ENCODE assay signal across 7 mouse cellular contexts in the genomic region with DNA sequence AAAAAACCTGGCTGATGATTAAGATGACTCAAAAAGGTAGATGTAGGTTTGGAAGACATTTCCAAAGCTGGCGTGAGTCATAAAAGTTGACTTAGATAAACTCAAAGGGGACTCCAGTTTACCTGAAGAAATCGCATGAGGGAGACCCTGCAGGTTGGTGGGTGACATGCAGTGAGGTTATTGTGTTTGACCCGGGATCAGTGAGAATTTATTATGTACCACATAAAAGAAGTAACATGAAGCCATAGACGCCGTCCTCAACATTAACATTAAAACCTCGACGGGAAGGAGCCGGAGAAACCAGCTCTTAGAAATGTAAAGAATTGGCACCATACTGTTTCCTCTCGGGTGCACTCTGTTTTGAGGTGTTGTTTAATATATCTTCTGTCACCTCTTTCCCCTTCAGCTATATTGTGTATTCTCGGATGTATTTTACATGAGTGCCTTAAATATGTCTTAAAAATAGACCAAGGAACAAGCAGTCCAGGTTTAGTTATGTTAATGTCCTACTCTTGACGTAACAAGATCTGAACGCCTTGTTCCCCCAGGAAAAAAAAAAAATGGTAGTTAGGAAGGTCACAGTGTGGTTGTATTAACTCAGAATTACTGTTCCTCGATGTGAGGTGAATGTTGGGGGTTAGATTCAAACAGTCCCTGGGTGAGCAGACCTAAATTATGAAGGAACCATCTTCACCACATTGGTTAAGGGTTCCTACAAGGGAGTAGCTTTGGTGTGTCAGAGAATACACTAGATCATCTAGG. TPM values are rescaled to one million over a fixed set of nuclear protein-coding genes. Genes with fewer than 3 reads are reported as not detected.
DNase-seq lines count a peak whose midpoint lies in the region; ATAC-seq and TF ChIP-seq lines count a peak whose summit lies in the region.

No protein-coding gene starts in this region.

- no peaks in the 10 kb centered on the region for H3K27me3 ChIP-seq in lung, embryonic 16.5 days (ENCODE audit: control insufficient read depth, insufficient read depth, low read depth, low read length)
- no peaks in the 10 kb centered on the region for H3K27me3 ChIP-seq in embryonic facial prominence, embryonic 11.5 days (ENCODE audit: control insufficient read depth, insufficient read depth, low read length)
- H3K27me3 ChIP-seq in hindbrain, postnatal 0 days (ENCODE audit: insufficient read depth, low read length), result no peaks in the 10 kb centered on the region
- H3K27me3 ChIP-seq in neural tube, embryonic 11.5 days (ENCODE audit: control insufficient read depth, insufficient read depth, low read length), result no peaks in the 10 kb centered on the region

- peaks cover 14% of the 10 kb centered on the region for H3K4me1 ChIP-seq in lung, embryonic 16.5 days (replicated peaks; ENCODE audit: control insufficient read depth, insufficient read depth, low read length)
- no peaks in the 10 kb centered on the region for H3K4me1 ChIP-seq in embryonic facial prominence, embryonic 11.5 days (ENCODE audit: control insufficient read depth, insufficient read depth, low read length)
- no peaks in the 10 kb centered on the region; the same call in none of the 2 replicates for H3K4me1 ChIP-seq in hindbrain, postnatal 0 days (ENCODE audit: insufficient read depth, low read length)
- H3K4me1 ChIP-seq in neural tube, embryonic 11.5 days (ENCODE audit: control insufficient read depth, insufficient read depth, low read length), result no peaks in the 10 kb centered on the region

- peak overlapping the region; percentile 88 for H3K27ac ChIP-seq in lung, embryonic 16.5 days (ENCODE audit: low read length)
- 0 out of 2 replicates have a peak overlapping the region, but pooled peaks have one; percentile 89 for H3K27ac ChIP-seq in embryonic facial prominence, embryonic 11.5 days (replicated peaks; ENCODE audit: low read depth, low read length)
- peak overlapping the region; percentile 98; the same call in 1 of the 2 replicates for H3K27ac ChIP-seq in hindbrain, postnatal 0 days
- no peak overlapping the region for H3K27ac ChIP-seq in neural tube, embryonic 11.5 days (ENCODE audit: low read depth, low read length)

- no peaks in the 10 kb centered on the region for H3K9me3 ChIP-seq in lung, embryonic 16.5 days (ENCODE audit: control insufficient read depth, low read length)
- no peaks in the 10 kb centered on the region for H3K9me3 ChIP-seq in embryonic facial prominence, embryonic 11.5 days (replicated peaks; ENCODE audit: control insufficient read depth, low read length)
- no peaks in the 10 kb centered on the region for H3K9me3 ChIP-seq in hindbrain, postnatal 0 days (ENCODE audit: low read length)
- no peaks in the 10 kb centered on the region for H3K9me3 ChIP-seq in neural tube, embryonic 11.5 days (ENCODE audit: control insufficient read depth, low read length)

- no peak for ATAC-seq in lung, embryonic 16.5 days (ENCODE audit: low read depth)
- no peak for ATAC-seq in embryonic facial prominence, embryonic 11.5 days (replicated peaks; ENCODE audit: insufficient number of reproducible peaks, low FRiP score, low TSS enrichment, low read depth)
- ATAC-seq in hindbrain, postnatal 0 days, result no peak
- ATAC-seq in neural tube, embryonic 11.5 days (ENCODE audit: insufficient read depth, low FRiP score, low TSS enrichment), result no peak
- ATAC-seq in megakaryocyte-erythroid progenitor cell, adult 5-6 weeks (replicated peaks; ENCODE audit: low FRiP score, low TSS enrichment, poor library complexity, severe bottlenecking), result no peak

- H3K9ac ChIP-seq in lung, embryonic 16.5 days (ENCODE audit: low read length), result peak overlapping the region; percentile 94
- peak overlapping the region; percentile 96 for H3K9ac ChIP-seq in embryonic facial prominence, embryonic 11.5 days (replicated peaks; ENCODE audit: low read length)
- H3K9ac ChIP-seq in hindbrain, postnatal 0 days (replicated peaks; ENCODE audit: low read length), result peak overlapping the region; percentile 87
- H3K9ac ChIP-seq in neural tube, embryonic 11.5 days (ENCODE audit: low read length), result peak overlapping the region; percentile 86

- peak overlapping the region; percentile 94 for H3K4me3 ChIP-seq in lung, embryonic 16.5 days (ENCODE audit: low read length)
- peak overlapping the region; percentile 74 for H3K4me3 ChIP-seq in embryonic facial prominence, embryonic 11.5 days (ENCODE audit: low read depth, low read length)
- peak overlapping the region; percentile 89 for H3K4me3 ChIP-seq in hindbrain, postnatal 0 days (ENCODE audit: low read length)
- H3K4me3 ChIP-seq in neural tube, embryonic 11.5 days (ENCODE audit: low read depth, low read length), result peak overlapping the region; percentile 70

- no peaks in the 10 kb centered on the region for H3K36me3 ChIP-seq in lung, embryonic 16.5 days (ENCODE audit: control insufficient read depth, insufficient read depth, low read length)
- no peaks in the 10 kb centered on the region for H3K36me3 ChIP-seq in embryonic facial prominence, embryonic 11.5 days (replicated peaks; ENCODE audit: control insufficient read depth, insufficient read depth, low read depth, low read length)
- no peaks in the 10 kb centered on the region for H3K36me3 ChIP-seq in hindbrain, postnatal 0 days (ENCODE audit: insufficient read depth, low read length)
- H3K36me3 ChIP-seq in neural tube, embryonic 11.5 days (ENCODE audit: control insufficient read depth, insufficient read depth, low read length), result no peaks in the 10 kb centered on the region

- H3K4me2 ChIP-seq in lung, embryonic 16.5 days (ENCODE audit: low read depth, low read length), result peak overlapping the region; percentile 72
- H3K4me2 ChIP-seq in embryonic facial prominence, embryonic 11.5 days (ENCODE audit: low read depth, low read length), result peak overlapping the region; percentile 52
- peak overlapping the region; percentile 54 for H3K4me2 ChIP-seq in hindbrain, postnatal 0 days (ENCODE audit: low read depth, low read length)
- peak overlapping the region; percentile 62 for H3K4me2 ChIP-seq in neural tube, embryonic 11.5 days (ENCODE audit: low read depth)

- 11% methylated on average over 13 of the region's 13 CpGs for WGBS in lung, embryonic 16.5 days
- 19% methylated on average over 13 of the region's 13 CpGs for WGBS in embryonic facial prominence, embryonic 11.5 days
- WGBS in hindbrain, postnatal 0 days, result 15% methylated on average over 13 of the region's 13 CpGs
- WGBS in neural tube, embryonic 11.5 days, result 20% methylated on average over 13 of the region's 13 CpGs

- no peak for TF ChIP-seq CTCF in hindbrain, postnatal 0 days (IDR thresholded peaks at IDR 0.05; ENCODE audit: low read depth)

- DNase-seq in lung, postnatal 4 days, result no peak
- peak; percentile 41 for DNase-seq in embryonic facial prominence, embryonic 11.5 days (ENCODE audit: low spot score)
- no peak for DNase-seq in hindbrain, postnatal 0 days (ENCODE audit: low spot score)
- DNase-seq in neural tube, embryonic 11.5 days (ENCODE audit: low spot score), result peak; percentile 15
- no peak for DNase-seq in T-cell, adult 2 months (ENCODE audit: low spot score)

RNA-seq across cellular contexts. Expression of a gene that starts 1.1 kb away (rescaled TPM):
- 6.2 and 7.0 TPM in 2 replicates for polyA plus RNA-seq in lung, embryonic 16.5 days (2015; fragmentation: Nextera tagmentation; extraction: Ambion mirVana)
- polyA plus RNA-seq in embryonic facial prominence, embryonic 11.5 days (2014; fragmentation: Nextera tagmentation; extraction: Ambion mirVana), result 4.8 and 5.3 TPM in 2 replicates
- 14.2 and 14.7 TPM in 2 replicates for total RNA-seq in hindbrain, postnatal 0 days (2014; rRNA removed)
- polyA plus RNA-seq in hindbrain, postnatal 0 days (2015; fragmentation: Nextera tagmentation; extraction: Ambion mirVana), result 13.1 and 15.0 TPM in 2 replicates
- 4.5 and 6.0 TPM in 2 replicates for polyA plus RNA-seq in neural tube, embryonic 11.5 days (2014; fragmentation: Nextera tagmentation; extraction: Ambion mirVana)
- 4.4 and 5.6 TPM in 2 replicates for total RNA-seq in megakaryocyte-erythroid progenitor cell, adult 5-6 weeks (2014; fragmentation: Nextera tagmentation)
- total RNA-seq in megakaryocyte-erythroid progenitor cell, adult 5-6 weeks (2017), result 2.0 and 5.6 TPM in 2 replicates

RNA-seq across cellular contexts. Expression of a gene that starts 49.5 kb away (rescaled TPM):
- polyA plus RNA-seq in lung, embryonic 16.5 days (2015; fragmentation: Nextera tagmentation; extraction: Ambion mirVana), result 6.6 and 8.4 TPM in 2 replicates
- polyA plus RNA-seq in embryonic facial prominence, embryonic 11.5 days (2014; fragmentation: Nextera tagmentation; extraction: Ambion mirVana), result 0.78 and 1.3 TPM in 2 replicates
- total RNA-seq in hindbrain, postnatal 0 days (2014; rRNA removed), result 0.97 TPM in 1 of 2 replicates, not detected in the other
- polyA plus RNA-seq in hindbrain, postnatal 0 days (2015; fragmentation: Nextera tagmentation; extraction: Ambion mirVana), result not detected in 2 replicates
- polyA plus RNA-seq in neural tube, embryonic 11.5 days (2014; fragmentation: Nextera tagmentation; extraction: Ambion mirVana), result 3.9 and 4.0 TPM in 2 replicates
- not detected in 2 replicates for total RNA-seq in megakaryocyte-erythroid progenitor cell, adult 5-6 weeks (2014; fragmentation: Nextera tagmentation)
- total RNA-seq in megakaryocyte-erythroid progenitor cell, adult 5-6 weeks (2017), result not detected in 2 replicates

Comparison
In these comparisons a context has a peak if more than half of its experiments do, and no peak if none do; other contexts are left out.
1. DNase-seq: peak in embryonic facial prominence, embryonic 11.5 days (single experiment) and neural tube, embryonic 11.5 days (single experiment); none in lung, postnatal 4 days (0 of 2), hindbrain, postnatal 0 days (single experiment) and T-cell, adult 2 months (single experiment).
2. Peak in every context shown above with its lines, with median percentiles within 50 percentile points of each other: H3K4me2 ChIP-seq, H3K4me3 ChIP-seq and H3K9ac ChIP-seq.